Mouse (Mus musculus): ENCODE data around the gene Snph. TPM values are rescaled to one million over a fixed set of nuclear protein-coding genes. Genes with fewer than 3 reads are reported as not detected.

The Snph gene
- 0.17 TPM for polyA plus RNA-seq (2014; fragmentation: Illumina TruSeq; extraction: RNeasy Lipid Tissue Mini Kit (QIAGEN cat#74804))

DNA sequence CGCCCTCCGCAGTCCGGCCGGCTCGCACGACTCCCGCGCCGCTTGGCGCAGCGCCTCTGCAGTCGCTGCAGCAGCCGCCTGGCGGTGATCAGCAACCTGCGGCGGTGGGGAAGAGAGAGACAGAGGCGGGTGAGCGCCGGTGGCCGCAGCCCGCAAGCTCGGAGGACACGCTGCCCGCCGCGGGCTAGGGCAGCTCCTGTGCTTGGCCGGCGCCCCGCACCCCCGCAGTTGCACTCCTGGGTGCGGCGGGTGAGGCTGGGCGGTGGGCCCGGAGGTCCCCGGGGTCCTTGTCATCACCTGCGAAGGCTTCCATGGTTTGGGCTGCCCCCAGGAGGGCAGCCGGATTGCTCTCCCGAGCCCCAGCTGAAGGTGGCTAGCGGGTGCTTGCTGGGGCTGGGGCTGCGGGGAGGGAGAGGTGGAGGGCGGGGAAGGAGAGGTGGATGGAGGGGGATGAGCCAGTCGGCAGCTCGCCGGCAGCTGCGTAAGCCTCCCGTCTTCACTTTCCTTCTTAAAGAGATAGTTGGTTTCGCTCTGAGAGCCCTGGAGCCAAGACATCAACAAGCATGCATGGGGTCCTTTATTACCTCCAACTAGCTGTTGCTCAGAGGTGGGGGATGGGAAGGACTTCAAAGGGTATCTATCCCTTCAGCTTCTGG, at the start of gene Snph:
Gene Snph, minus strand, starts transcription at position 435 of the 656 bp plus-strand sequence.

DNA sequence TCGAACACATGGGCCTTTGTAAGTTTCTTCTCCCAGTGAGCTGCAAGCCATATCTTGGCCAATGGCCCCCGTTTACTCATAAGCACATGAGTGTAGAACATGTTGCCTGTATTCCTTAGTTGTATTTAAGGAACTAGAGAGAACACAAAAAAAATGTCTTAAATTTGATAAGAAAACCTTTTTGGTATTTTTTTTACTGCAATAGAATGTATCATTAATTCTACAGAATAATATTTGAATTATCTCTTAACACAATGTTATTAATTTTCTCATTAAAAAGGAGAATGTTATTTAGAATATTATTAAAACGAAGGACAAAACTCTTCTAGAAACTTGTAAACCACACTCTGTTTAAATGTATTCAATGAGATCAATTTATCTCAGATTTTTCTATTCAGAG, 36.0 kb upstream of the Snph start, which contains the start of gene Rad21l:
Gene Rad21l, minus strand, starts transcription at position 101 of the 400 bp plus-strand sequence.

DNA sequence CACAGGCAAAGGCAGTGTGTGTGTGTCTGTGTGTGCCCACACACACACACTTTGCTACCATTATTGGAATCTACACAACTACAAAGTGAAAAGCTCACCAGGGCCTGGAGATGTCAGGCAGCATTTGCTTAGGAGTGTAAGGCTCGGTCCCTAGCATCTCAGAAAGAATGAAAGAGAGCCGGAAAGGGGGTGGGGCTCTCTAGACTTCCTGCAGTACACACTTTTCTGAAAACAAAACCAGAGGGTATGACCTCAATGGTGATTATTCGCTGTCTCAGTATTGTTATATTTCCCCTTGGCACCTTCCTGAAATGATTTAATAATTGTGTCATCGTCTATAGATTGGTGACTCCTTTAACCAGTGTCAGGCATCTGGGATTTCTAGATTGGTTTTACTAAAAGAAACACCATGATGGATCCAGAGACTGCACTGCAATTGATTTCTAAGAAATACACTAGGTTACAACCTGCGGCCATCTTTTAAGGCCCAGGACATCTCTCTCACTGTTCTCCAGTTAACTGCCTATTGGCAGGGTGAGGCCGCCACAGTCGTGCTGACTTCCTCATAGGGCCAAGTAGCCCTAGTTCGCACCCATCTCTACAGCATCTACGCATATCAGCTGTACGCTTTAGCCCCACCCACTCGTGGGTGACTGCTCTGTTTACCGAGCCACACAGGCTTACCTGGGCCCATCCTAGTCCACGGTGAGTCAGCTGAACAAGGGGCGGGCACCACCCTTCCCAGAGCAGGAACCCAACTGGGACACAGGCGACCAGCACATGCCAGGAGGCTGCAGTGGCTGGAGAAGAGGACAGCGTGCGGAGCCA, 60.3 kb downstream of the Snph start, which contains the start of gene Sdcbp2:
Gene Sdcbp2, plus strand, starts transcription at position 750 of the 828 bp plus-strand sequence.

DNA sequence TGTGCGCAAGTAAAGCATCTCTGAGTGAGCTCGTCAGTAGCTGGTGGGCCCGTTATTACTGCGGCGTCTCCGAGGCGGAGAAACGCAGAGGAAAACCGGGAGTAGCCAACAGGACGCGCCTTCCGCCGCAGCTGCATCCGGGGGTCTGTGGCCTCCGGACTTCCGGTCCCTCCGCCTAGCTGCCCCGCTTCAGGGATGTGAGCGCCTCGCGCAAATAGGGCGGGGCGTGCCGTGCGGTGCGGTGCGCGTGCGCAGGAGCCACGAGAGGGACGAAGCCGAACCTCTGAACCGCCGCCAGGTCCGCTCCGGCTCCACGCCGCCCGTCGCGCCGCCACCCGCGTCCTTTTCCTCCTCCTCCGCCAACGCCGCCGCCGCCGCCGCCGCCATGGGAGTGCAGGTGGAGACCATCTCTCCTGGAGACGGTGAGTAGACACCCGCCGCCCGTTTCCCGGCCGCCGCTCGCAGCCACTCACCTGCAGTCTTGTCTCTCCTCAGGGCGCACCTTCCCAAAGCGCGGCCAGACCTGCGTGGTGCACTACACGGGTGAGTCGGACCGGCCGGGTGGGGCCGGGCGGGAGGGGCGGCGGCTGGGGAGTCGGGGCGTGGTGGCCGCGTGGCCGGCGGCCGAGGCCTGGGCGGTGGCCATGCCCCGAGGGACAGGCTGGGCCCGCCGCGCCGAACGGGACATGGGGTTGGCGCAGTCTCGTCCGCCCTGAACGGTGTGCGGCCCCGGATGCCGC, 89.9 kb downstream of the Snph start, which contains the start of gene Fkbp1a:
Gene Fkbp1a, plus strand, starts transcription at position 161 of the 740 bp plus-strand sequence.

Other genes with a start within 250 kb of the Snph start
- gene 4921509C19Rik, start 156.4 kb downstream of the Snph start, polyA plus RNA-seq (2014; fragmentation: Illumina TruSeq; extraction: RNeasy Lipid Tissue Mini Kit (QIAGEN cat#74804)), result not detected
- gene Nsfl1c, start 138.4 kb downstream of the Snph start, polyA plus RNA-seq (2014; fragmentation: Illumina TruSeq; extraction: RNeasy Lipid Tissue Mini Kit (QIAGEN cat#74804)), result 36.2 TPM
- 262 TPM for gene Fkbp1a, start 90.1 kb downstream of the Snph start, polyA plus RNA-seq (2014; fragmentation: Illumina TruSeq; extraction: RNeasy Lipid Tissue Mini Kit (QIAGEN cat#74804))
- gene Sdcbp2, start 60.0 kb downstream of the Snph start, polyA plus RNA-seq (2014; fragmentation: Illumina TruSeq; extraction: RNeasy Lipid Tissue Mini Kit (QIAGEN cat#74804)), result not detected
- 0.54 TPM for gene Rad21l, start 35.9 kb upstream of the Snph start, polyA plus RNA-seq (2014; fragmentation: Illumina TruSeq; extraction: RNeasy Lipid Tissue Mini Kit (QIAGEN cat#74804))
- gene Tmem74b, start 69.4 kb upstream of the Snph start, polyA plus RNA-seq (2014; fragmentation: Illumina TruSeq; extraction: RNeasy Lipid Tissue Mini Kit (QIAGEN cat#74804)), result not detected
- gene Psmf1, start 111.6 kb upstream of the Snph start, polyA plus RNA-seq (2014; fragmentation: Illumina TruSeq; extraction: RNeasy Lipid Tissue Mini Kit (QIAGEN cat#74804)), result 18.0 TPM
- gene Rspo4, start 210.3 kb upstream of the Snph start, polyA plus RNA-seq (2014; fragmentation: Illumina TruSeq; extraction: RNeasy Lipid Tissue Mini Kit (QIAGEN cat#74804)), result not detected

All from ovary, adult 10 weeks (tissue).